Mouse (Mus musculus): ENCODE results near the gene Gm11020.
"Not testable (repeated sequence)": the region's sequence is repeated elsewhere in the genome, so short reads cannot be mapped to it uniquely, and the experiment has no call there.

The Gm11020 gene

GRCm38 (mm10) chr8:104321267-104321666 lies at the start of gene Gm11020:
Gene Gm11020, plus strand, starts transcription at chr8:104321567.
- not testable (repeated sequence) for DNase-seq

- DNase-seq, result not testable (repeated sequence)
These were observed 28.3 kb upstream of the Gm11020 start, which contains the start of gene Cmtm2a for GRCm38 (mm10) chr8:104293081-104293480. Gene Cmtm2a, minus strand, starts transcription at chr8:104293181.

GRCm38 (mm10) chr8:104294396-104294795 lies 27.0 kb upstream of the Gm11020 start:
- DNase-seq, result no peak

- peak; percentile 54 for DNase-seq
These were observed 19.8 kb upstream of the Gm11020 start for GRCm38 (mm10) chr8:104301577-104301976.

GRCm38 (mm10) chr8:104302536-104302935 lies 18.8 kb upstream of the Gm11020 start:
- DNase-seq, result not testable (repeated sequence)

- DNase-seq, result no peak
These were observed 16.4 kb upstream of the Gm11020 start for GRCm38 (mm10) chr8:104304962-104305361.

- not testable (repeated sequence) for DNase-seq
These were observed 13.0 kb upstream of the Gm11020 start for GRCm38 (mm10) chr8:104308341-104308740.

- not testable (repeated sequence) for DNase-seq
These were observed 11.8 kb upstream of the Gm11020 start, which contains the start of the genes Gm45711 and Cmtm1 for GRCm38 (mm10) chr8:104309441-104310155. Gene Gm45711, minus strand, starts transcription at chr8:104310081. Gene Cmtm1, minus strand, starts transcription at chr8:104310145.

GRCm38 (mm10) chr8:104312023-104312422 lies 9.3 kb upstream of the Gm11020 start:
- not testable (repeated sequence) for DNase-seq

- no peak for DNase-seq
These were observed 8.1 kb upstream of the Gm11020 start for GRCm38 (mm10) chr8:104313311-104313710.

- DNase-seq, result not testable (repeated sequence)
These were observed 563 bp downstream of the Gm11020 start, which contains the start of gene Cmtm2b for GRCm38 (mm10) chr8:104321930-104322329. Gene Cmtm2b, plus strand, starts transcription at chr8:104322230.

- DNase-seq, result no peak
These were observed 11.6 kb downstream of the Gm11020 start for GRCm38 (mm10) chr8:104332665-104333631.

GRCm38 (mm10) chr8:104333786-104334185 lies 12.4 kb downstream of the Gm11020 start:
- no peak for DNase-seq

GRCm38 (mm10) chr8:104334196-104334595 lies 12.8 kb downstream of the Gm11020 start:
- no peak for DNase-seq

- DNase-seq, result no peak
These were observed 15.4 kb downstream of the Gm11020 start for GRCm38 (mm10) chr8:104336806-104337205.

- no peak for DNase-seq
These were observed 16.5 kb downstream of the Gm11020 start for GRCm38 (mm10) chr8:104337890-104338289.

GRCm38 (mm10) chr8:104339229-104339982 lies 18.0 kb downstream of the Gm11020 start, which contains the start of gene Cmtm3:
Gene Cmtm3, plus strand, starts transcription at chr8:104339410.
- peak; percentile 18 for DNase-seq

- no peak for DNase-seq
These were observed 18.5 kb downstream of the Gm11020 start for GRCm38 (mm10) chr8:104339983-104340232.

GRCm38 (mm10) chr8:104340233-104341105 lies 19.1 kb downstream of the Gm11020 start:
- DNase-seq, result peak; percentile 87

GRCm38 (mm10) chr8:104341106-104341561 lies 19.8 kb downstream of the Gm11020 start:
- peak; percentile 82 for DNase-seq

- no peak for DNase-seq
These were observed 20.3 kb downstream of the Gm11020 start for GRCm38 (mm10) chr8:104341678-104342077.
